Mouse (Mus musculus): ENCODE data around the gene Gm49405. TPM values are rescaled to one million over a fixed set of nuclear protein-coding genes. Genes with fewer than 3 reads are reported as not detected.

Gm49405 gene
- polyA plus RNA-seq, 1 experiment, result 3.1 TPM

GRCm38 (mm10) chr19:3985261-3985681 is 15.2 kb upstream of the Gm49405 start:
- TF ChIP-seq CTCF (IDR thresholded peaks at IDR 0.05; ENCODE audit: extremely low read depth, insufficient read depth, low read length) (no peak), POLR2A (IDR thresholded peaks at IDR 0.05; ENCODE audit: extremely low read depth, insufficient read depth, low read length) (no peak)
- H3K4me3 ChIP-seq (ENCODE audit: insufficient read depth, low read length), result no peak overlapping the region
- H3K4me1 ChIP-seq (ENCODE audit: control insufficient read depth, insufficient read depth, low read length), result peaks cover 6% of the 10 kb centered on the region
- no peak overlapping the region for H3K27ac ChIP-seq (ENCODE audit: insufficient read depth, low read length)

GRCm38 (mm10) chr19:3986334-3986733 is 14.1 kb upstream of the Gm49405 start, which contains the start of gene Acy3:
Gene Acy3, plus strand, starts transcription at chr19:3986570.
- Histone ChIP-seq H3K4me3 (ENCODE audit: insufficient read depth, low read length) (no peak within 1 kb of the TSS), H3K4me1 (ENCODE audit: control insufficient read depth, insufficient read depth, low read length) (peaks cover 6% of the 10 kb centered on the region), H3K27ac (ENCODE audit: insufficient read depth, low read length) (no peak within 1 kb of the TSS)
- TF ChIP-seq CTCF (IDR thresholded peaks at IDR 0.05; ENCODE audit: extremely low read depth, insufficient read depth, low read length), result no peak
- 0 out of 2 replicates have a peak, but pooled peaks have one; percentile 35 for TF ChIP-seq POLR2A (IDR thresholded peaks at IDR 0.05; ENCODE audit: extremely low read depth, insufficient read depth, low read length)

- Histone ChIP-seq H3K27ac (ENCODE audit: insufficient read depth, low read length) (no peak overlapping the region), H3K4me1 (ENCODE audit: control insufficient read depth, insufficient read depth, low read length) (peaks cover 6% of the 10 kb centered on the region), H3K4me3 (ENCODE audit: insufficient read depth, low read length) (no peak overlapping the region)
- TF ChIP-seq CTCF (IDR thresholded peaks at IDR 0.05; ENCODE audit: extremely low read depth, insufficient read depth, low read length), result no peak
- TF ChIP-seq POLR2A (IDR thresholded peaks at IDR 0.05; ENCODE audit: extremely low read depth, insufficient read depth, low read length), result no peak
Measured at GRCm38 (mm10) chr19:3988066-3988465, 12.4 kb upstream of the Gm49405 start.

GRCm38 (mm10) chr19:3988750-3989149 is 11.7 kb upstream of the Gm49405 start:
- H3K4me1 ChIP-seq (ENCODE audit: control insufficient read depth, insufficient read depth, low read length), result peaks cover 6% of the 10 kb centered on the region
- no peak for TF ChIP-seq POLR2A (IDR thresholded peaks at IDR 0.05; ENCODE audit: extremely low read depth, insufficient read depth, low read length)
- no peak for TF ChIP-seq CTCF (IDR thresholded peaks at IDR 0.05; ENCODE audit: extremely low read depth, insufficient read depth, low read length)
- no peak overlapping the region for H3K27ac ChIP-seq (ENCODE audit: insufficient read depth, low read length)
- H3K4me3 ChIP-seq (ENCODE audit: insufficient read depth, low read length), result no peak overlapping the region

- H3K4me1 ChIP-seq (ENCODE audit: control insufficient read depth, insufficient read depth, low read length), result peaks cover 6% of the 10 kb centered on the region
- no peak for TF ChIP-seq CTCF (IDR thresholded peaks at IDR 0.05; ENCODE audit: extremely low read depth, insufficient read depth, low read length)
- no peak for TF ChIP-seq POLR2A (IDR thresholded peaks at IDR 0.05; ENCODE audit: extremely low read depth, insufficient read depth, low read length)
- H3K4me3 ChIP-seq (ENCODE audit: insufficient read depth, low read length), result no peak overlapping the region
- H3K27ac ChIP-seq (ENCODE audit: insufficient read depth, low read length), result no peak overlapping the region
Measured at GRCm38 (mm10) chr19:3990804-3991203, 9.6 kb upstream of the Gm49405 start.

- Histone ChIP-seq H3K4me3 (ENCODE audit: insufficient read depth, low read length) (no peak overlapping the region), H3K4me1 (ENCODE audit: control insufficient read depth, insufficient read depth, low read length) (peaks cover 4% of the 10 kb centered on the region)
- no peak for TF ChIP-seq POLR2A (IDR thresholded peaks at IDR 0.05; ENCODE audit: extremely low read depth, insufficient read depth, low read length)
- TF ChIP-seq CTCF (IDR thresholded peaks at IDR 0.05; ENCODE audit: extremely low read depth, insufficient read depth, low read length), result no peak
Measured at GRCm38 (mm10) chr19:3991562-3991961, 8.9 kb upstream of the Gm49405 start.

GRCm38 (mm10) chr19:3991966-3992365 is 8.5 kb upstream of the Gm49405 start:
- H3K4me1 ChIP-seq (ENCODE audit: control insufficient read depth, insufficient read depth, low read length), result no peaks in the 10 kb centered on the region
- TF ChIP-seq CTCF (IDR thresholded peaks at IDR 0.05; ENCODE audit: extremely low read depth, insufficient read depth, low read length), result no peak
- TF ChIP-seq POLR2A (IDR thresholded peaks at IDR 0.05; ENCODE audit: extremely low read depth, insufficient read depth, low read length), result no peak
- H3K27ac ChIP-seq (ENCODE audit: insufficient read depth, low read length), result no peak overlapping the region
- no peak overlapping the region for H3K4me3 ChIP-seq (ENCODE audit: insufficient read depth, low read length)

More at GRCm38 (mm10) chr19:3991562-3991961, 8.9 kb upstream of the Gm49405 start:
- H3K27ac ChIP-seq (ENCODE audit: insufficient read depth, low read length), result no peak overlapping the region

- no peak for TF ChIP-seq POLR2A (IDR thresholded peaks at IDR 0.05; ENCODE audit: extremely low read depth, insufficient read depth, low read length)
- TF ChIP-seq CTCF (IDR thresholded peaks at IDR 0.05; ENCODE audit: extremely low read depth, insufficient read depth, low read length), result no peak
- Histone ChIP-seq H3K4me1 (ENCODE audit: control insufficient read depth, insufficient read depth, low read length) (no peaks in the 10 kb centered on the region), H3K27ac (ENCODE audit: insufficient read depth, low read length) (no peak within 1 kb of the TSS), H3K4me3 (ENCODE audit: insufficient read depth, low read length) (no peak within 1 kb of the TSS)
Measured at GRCm38 (mm10) chr19:3992416-3992815, 8.0 kb upstream of the Gm49405 start, which contains the start of gene Tbx10. Gene Tbx10, plus strand, starts transcription at chr19:3992752.

- H3K4me1 ChIP-seq (ENCODE audit: control insufficient read depth, insufficient read depth, low read length), result no peaks in the 10 kb centered on the region
Measured at GRCm38 (mm10) chr19:3994932-3995331, 5.5 kb upstream of the Gm49405 start.

GRCm38 (mm10) chr19:3995505-3995904 is 4.9 kb upstream of the Gm49405 start:
- Histone ChIP-seq H3K4me1 (ENCODE audit: control insufficient read depth, insufficient read depth, low read length) (no peaks in the 10 kb centered on the region), H3K4me3 (ENCODE audit: insufficient read depth, low read length) (no peak overlapping the region), H3K27ac (ENCODE audit: insufficient read depth, low read length) (no peak overlapping the region)
- TF ChIP-seq CTCF (IDR thresholded peaks at IDR 0.05; ENCODE audit: extremely low read depth, insufficient read depth, low read length) (no peak), POLR2A (IDR thresholded peaks at IDR 0.05; ENCODE audit: extremely low read depth, insufficient read depth, low read length) (no peak)

More at GRCm38 (mm10) chr19:3994932-3995331, 5.5 kb upstream of the Gm49405 start:
- no peak for TF ChIP-seq CTCF (IDR thresholded peaks at IDR 0.05; ENCODE audit: extremely low read depth, insufficient read depth, low read length)
- no peak for TF ChIP-seq POLR2A (IDR thresholded peaks at IDR 0.05; ENCODE audit: extremely low read depth, insufficient read depth, low read length)
- no peak overlapping the region for H3K27ac ChIP-seq (ENCODE audit: insufficient read depth, low read length)
- no peak overlapping the region for H3K4me3 ChIP-seq (ENCODE audit: insufficient read depth, low read length)

All from cortical plate, adult 2 months (tissue).